Mouse (Mus musculus): ENCODE results near the gene Zbtb43. TPM values are rescaled to one million over a fixed set of nuclear protein-coding genes. Genes with fewer than 3 reads are reported as not detected.

Gene Zbtb43
- 22.2 TPM for polyA plus RNA-seq (2015; fragmentation: Illumina TruSeq; extraction: RNeasy Lipid Tissue Mini Kit (QIAGEN cat#74804); ENCODE audit: insufficient read depth, low replicate concordance)

DNA sequence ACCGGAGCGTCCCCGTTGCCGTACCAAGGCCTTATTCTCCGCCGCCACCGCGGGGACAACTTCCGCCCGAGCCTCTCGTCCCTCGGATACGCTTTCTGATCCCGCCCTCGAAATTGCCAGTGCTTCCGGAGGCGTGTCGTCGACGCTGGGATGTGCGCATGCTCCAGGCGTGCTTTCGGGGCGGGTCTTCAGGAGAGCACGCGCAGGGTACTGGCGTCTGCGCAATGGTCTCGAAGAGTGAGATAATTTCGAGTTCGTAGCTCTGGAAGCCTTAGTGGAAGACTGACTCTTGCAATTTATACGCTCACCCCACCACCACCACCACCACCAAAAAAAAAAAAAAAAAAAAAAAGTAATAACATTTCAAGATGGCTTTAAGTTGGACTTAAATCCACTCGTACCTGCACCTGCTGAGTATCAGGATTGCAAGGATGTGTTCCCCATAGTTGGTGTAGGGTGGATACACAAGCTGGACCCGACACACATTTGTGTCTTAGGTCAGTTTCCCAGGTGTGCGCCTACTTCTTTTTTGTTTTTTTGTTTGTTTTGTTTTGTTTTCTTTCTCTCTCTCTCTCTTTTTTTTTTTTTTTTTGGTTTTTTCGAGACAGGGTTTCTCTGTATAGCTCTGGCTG, at the start of gene Zbtb43:
Gene Zbtb43, minus strand, starts transcription at position 94 of the 632 bp plus-strand sequence.

DNA sequence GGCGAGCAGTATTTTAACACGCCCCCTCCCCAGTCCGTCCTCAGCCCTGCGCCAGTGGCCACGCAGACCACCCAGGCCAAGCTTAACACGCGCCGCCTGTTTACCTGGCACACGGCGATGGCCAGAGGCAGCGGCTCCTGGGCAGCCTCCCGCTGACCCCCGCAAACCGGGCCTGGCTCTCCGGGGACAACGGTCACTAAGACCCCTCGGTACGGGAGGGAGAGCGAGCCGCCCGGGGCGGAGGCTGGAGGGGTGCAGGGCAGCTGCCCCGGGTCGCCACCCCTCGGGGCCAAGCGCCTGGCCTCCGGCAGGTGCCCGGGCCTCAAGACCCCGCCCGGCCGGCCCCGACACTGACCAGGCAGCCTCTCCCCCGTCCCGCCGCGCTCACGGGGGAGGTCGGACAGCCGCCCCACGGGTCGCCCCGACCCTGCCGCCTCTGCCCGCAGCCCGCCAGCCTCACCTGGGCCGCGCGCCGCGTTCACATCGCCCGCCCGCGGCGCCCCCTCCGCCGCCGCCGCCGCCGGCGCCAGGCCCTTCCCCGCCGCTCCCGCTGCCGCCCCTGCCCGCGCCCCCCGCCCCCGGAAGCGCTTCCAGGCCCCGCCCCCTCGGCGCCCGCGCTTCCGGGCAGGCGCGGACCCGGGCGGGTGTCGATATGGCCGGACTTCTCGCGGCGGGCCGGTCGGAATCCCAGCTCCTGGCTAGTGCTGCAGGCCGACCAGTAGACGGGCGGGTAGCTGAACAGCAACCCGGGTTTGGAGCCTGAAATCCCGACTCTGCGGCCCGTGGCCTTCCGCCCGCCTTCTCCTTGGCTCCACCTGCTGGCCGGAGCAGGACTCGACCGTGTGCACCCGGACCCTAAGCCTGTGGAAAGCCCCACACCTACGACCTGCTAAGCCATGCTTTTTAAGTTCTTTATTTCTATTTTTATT, 37.3 kb downstream of the Zbtb43 start, which contains the start of gene Zbtb34:
Gene Zbtb34, minus strand, starts transcription at position 554 of the 929 bp plus-strand sequence.

Other genes starting within 250 kb of the Zbtb43 start
- 7.3 TPM for gene Ralgps1, start 97.1 kb downstream of the Zbtb43 start, polyA plus RNA-seq (2015; fragmentation: Illumina TruSeq; extraction: RNeasy Lipid Tissue Mini Kit (QIAGEN cat#74804); ENCODE audit: insufficient read depth, low replicate concordance)
- gene Zbtb34, start 37.2 kb downstream of the Zbtb43 start, polyA plus RNA-seq (2015; fragmentation: Illumina TruSeq; extraction: RNeasy Lipid Tissue Mini Kit (QIAGEN cat#74804); ENCODE audit: insufficient read depth, low replicate concordance): 9.0 TPM
- not detected for gene Lmx1b, start 172.0 kb upstream of the Zbtb43 start, polyA plus RNA-seq (2015; fragmentation: Illumina TruSeq; extraction: RNeasy Lipid Tissue Mini Kit (QIAGEN cat#74804); ENCODE audit: insufficient read depth, low replicate concordance)

All from spleen, adult 10 weeks (tissue).